Mouse (Mus musculus): Measurements from ENCODE around the gene Gpat3. TPM values are rescaled to one million over a fixed set of nuclear protein-coding genes. Genes with fewer than 3 reads are reported as not detected.

Gpat3 gene
- polyA plus RNA-seq, 1 experiment from 2014 or later = 0.69 TPM

GRCm38 (mm10) chr5:100826531-100826930 is 19.0 kb upstream of the Gpat3 start:
- no peak overlapping the region for H3K4me3 ChIP-seq (ENCODE audit: low read depth, low read length)
- no peaks in the 10 kb centered on the region for H3K36me3 ChIP-seq (ENCODE audit: control insufficient read depth, insufficient read depth, low read length)
- no peaks in the 10 kb centered on the region for H3K9me3 ChIP-seq (replicated peaks; ENCODE audit: control insufficient read depth, low read length)
- no peak for ATAC-seq
- no peak for DNase-seq (ENCODE audit: low spot score)
- 81% methylated on average over 7 of the region's 7 CpGs for WGBS
- 0 out of 2 replicates have a peak, but pooled peaks cover 3% of the 10 kb centered on the region for H3K27me3 ChIP-seq (replicated peaks; ENCODE audit: control insufficient read depth, insufficient read depth, low read length)
- H3K27ac ChIP-seq (ENCODE audit: low read depth, low read length) = no peak overlapping the region
- no peaks in the 10 kb centered on the region for H3K4me1 ChIP-seq (ENCODE audit: control insufficient read depth, insufficient read depth, low read length)
- no peak overlapping the region for H3K9ac ChIP-seq (ENCODE audit: low read length)
- H3K4me2 ChIP-seq (ENCODE audit: low read length) = no peak overlapping the region

- 86% methylated on average over 3 of the region's 3 CpGs for WGBS
Measured at GRCm38 (mm10) chr5:100828701-100829100, 16.8 kb upstream of the Gpat3 start.

GRCm38 (mm10) chr5:100832680-100833079 is 12.8 kb upstream of the Gpat3 start:
- Histone ChIP-seq H3K4me1 (ENCODE audit: control insufficient read depth, insufficient read depth, low read length) (no peaks in the 10 kb centered on the region), H3K9me3 (replicated peaks; ENCODE audit: control insufficient read depth, low read length) (no peaks in the 10 kb centered on the region), H3K36me3 (ENCODE audit: control insufficient read depth, insufficient read depth, low read length) (no peaks in the 10 kb centered on the region), H3K27ac (ENCODE audit: low read depth, low read length) (no peak overlapping the region), H3K4me2 (ENCODE audit: low read length) (no peak overlapping the region), H3K4me3 (ENCODE audit: low read depth, low read length) (no peak overlapping the region), H3K9ac (ENCODE audit: low read length) (no peak overlapping the region), H3K27me3 (replicated peaks; ENCODE audit: control insufficient read depth, insufficient read depth, low read length) (no peaks in the 10 kb centered on the region)
- DNase-seq (ENCODE audit: low spot score) (no peak), ATAC-seq (no peak)
- WGBS = 90% methylated on average over 3 of the region's 3 CpGs

More at GRCm38 (mm10) chr5:100828701-100829100, 16.8 kb upstream of the Gpat3 start:
- Histone ChIP-seq H3K27me3 (replicated peaks; ENCODE audit: control insufficient read depth, insufficient read depth, low read length) (no peaks in the 10 kb centered on the region), H3K4me2 (ENCODE audit: low read length) (no peak overlapping the region), H3K36me3 (ENCODE audit: control insufficient read depth, insufficient read depth, low read length) (no peaks in the 10 kb centered on the region), H3K9ac (ENCODE audit: low read length) (no peak overlapping the region), H3K27ac (ENCODE audit: low read depth, low read length) (no peak overlapping the region), H3K4me3 (ENCODE audit: low read depth, low read length) (no peak overlapping the region), H3K9me3 (replicated peaks; ENCODE audit: control insufficient read depth, low read length) (no peaks in the 10 kb centered on the region), H3K4me1 (ENCODE audit: control insufficient read depth, insufficient read depth, low read length) (no peaks in the 10 kb centered on the region)
- ATAC-seq = no peak
- no peak for DNase-seq (ENCODE audit: low spot score)

GRCm38 (mm10) chr5:100833841-100834240 is 11.7 kb upstream of the Gpat3 start:
- no peaks in the 10 kb centered on the region for H3K9me3 ChIP-seq (replicated peaks; ENCODE audit: control insufficient read depth, low read length)
- H3K27ac ChIP-seq (ENCODE audit: low read depth, low read length) = no peak overlapping the region
- H3K27me3 ChIP-seq (replicated peaks; ENCODE audit: control insufficient read depth, insufficient read depth, low read length) = no peaks in the 10 kb centered on the region
- no peaks in the 10 kb centered on the region for H3K4me1 ChIP-seq (ENCODE audit: control insufficient read depth, insufficient read depth, low read length)
- H3K4me3 ChIP-seq (ENCODE audit: low read depth, low read length) = no peak overlapping the region
- DNase-seq (ENCODE audit: low spot score) (no peak), ATAC-seq (no peak)
- 79% methylated on average over 2 of the region's 2 CpGs for WGBS
- H3K9ac ChIP-seq (ENCODE audit: low read length) = no peak overlapping the region
- H3K36me3 ChIP-seq (ENCODE audit: control insufficient read depth, insufficient read depth, low read length) = no peaks in the 10 kb centered on the region
- H3K4me2 ChIP-seq (ENCODE audit: low read length) = no peak overlapping the region

- Histone ChIP-seq H3K27me3 (replicated peaks; ENCODE audit: control insufficient read depth, insufficient read depth, low read length) (no peaks in the 10 kb centered on the region), H3K36me3 (ENCODE audit: control insufficient read depth, insufficient read depth, low read length) (no peaks in the 10 kb centered on the region), H3K9ac (ENCODE audit: low read length) (no peak overlapping the region), H3K9me3 (replicated peaks; ENCODE audit: control insufficient read depth, low read length) (no peaks in the 10 kb centered on the region), H3K27ac (ENCODE audit: low read depth, low read length) (no peak overlapping the region), H3K4me1 (ENCODE audit: control insufficient read depth, insufficient read depth, low read length) (no peaks in the 10 kb centered on the region), H3K4me2 (ENCODE audit: low read length) (no peak overlapping the region), H3K4me3 (ENCODE audit: low read depth, low read length) (no peak overlapping the region)
- WGBS = 71% methylated on average over 9 of the region's 9 CpGs
- no peak for DNase-seq (ENCODE audit: low spot score)
- no peak for ATAC-seq
Measured at GRCm38 (mm10) chr5:100835862-100836538, 9.5 kb upstream of the Gpat3 start.

GRCm38 (mm10) chr5:100837907-100838306 is 7.6 kb upstream of the Gpat3 start:
- no peak for ATAC-seq
- Histone ChIP-seq H3K27ac (ENCODE audit: low read depth, low read length) (no peak overlapping the region), H3K9ac (ENCODE audit: low read length) (no peak overlapping the region), H3K27me3 (replicated peaks; ENCODE audit: control insufficient read depth, insufficient read depth, low read length) (no peaks in the 10 kb centered on the region), H3K36me3 (ENCODE audit: control insufficient read depth, insufficient read depth, low read length) (no peaks in the 10 kb centered on the region), H3K4me3 (ENCODE audit: low read depth, low read length) (no peak overlapping the region), H3K4me2 (ENCODE audit: low read length) (no peak overlapping the region), H3K4me1 (ENCODE audit: control insufficient read depth, insufficient read depth, low read length) (no peaks in the 10 kb centered on the region), H3K9me3 (replicated peaks; ENCODE audit: control insufficient read depth, low read length) (peaks cover 4% of the 10 kb centered on the region; the same call in 1 of the 2 replicates)
- no peak for DNase-seq (ENCODE audit: low spot score)
- WGBS = 87% methylated on average over 7 of the region's 7 CpGs

GRCm38 (mm10) chr5:100844485-100844884 is 1.0 kb upstream of the Gpat3 start:
- 0 out of 2 replicates have a peak, but pooled peaks cover 6% of the 10 kb centered on the region for H3K4me1 ChIP-seq (ENCODE audit: control insufficient read depth, insufficient read depth, low read length)
- peaks cover 4% of the 10 kb centered on the region; the same call in 1 of the 2 replicates for H3K9me3 ChIP-seq (replicated peaks; ENCODE audit: control insufficient read depth, low read length)
- 59% methylated on average over 3 of the region's 3 CpGs for WGBS
- no peak overlapping the region for H3K27ac ChIP-seq (ENCODE audit: low read depth, low read length)
- no peaks in the 10 kb centered on the region for H3K36me3 ChIP-seq (ENCODE audit: control insufficient read depth, insufficient read depth, low read length)
- H3K27me3 ChIP-seq (replicated peaks; ENCODE audit: control insufficient read depth, insufficient read depth, low read length) = peaks cover 22% of the 10 kb centered on the region; the same call in 1 of the 2 replicates
- DNase-seq (ENCODE audit: low spot score) = no peak
- no peak overlapping the region for H3K4me3 ChIP-seq (ENCODE audit: low read depth, low read length)
- no peak for ATAC-seq
- H3K9ac ChIP-seq (ENCODE audit: low read length) = no peak overlapping the region
- no peak overlapping the region for H3K4me2 ChIP-seq (ENCODE audit: low read length)

- Histone ChIP-seq H3K27me3 (replicated peaks; ENCODE audit: control insufficient read depth, insufficient read depth, low read length) (peaks cover 22% of the 10 kb centered on the region; the same call in 1 of the 2 replicates), H3K9me3 (replicated peaks; ENCODE audit: control insufficient read depth, low read length) (peaks cover 4% of the 10 kb centered on the region; the same call in 1 of the 2 replicates), H3K4me1 (ENCODE audit: control insufficient read depth, insufficient read depth, low read length) (0 out of 2 replicates have a peak, but pooled peaks cover 6% of the 10 kb centered on the region), H3K4me3 (ENCODE audit: low read depth, low read length) (peak overlapping the region; percentile 53), H3K27ac (ENCODE audit: low read depth, low read length) (no peak overlapping the region), H3K4me2 (ENCODE audit: low read length) (peak overlapping the region; percentile 99), H3K9ac (ENCODE audit: low read length) (peak overlapping the region; percentile 59), H3K36me3 (ENCODE audit: control insufficient read depth, insufficient read depth, low read length) (no peaks in the 10 kb centered on the region)
- DNase-seq (ENCODE audit: low spot score) (peak; percentile 33), ATAC-seq (peak; percentile 72)
- WGBS = under 1% methylated on average over 52 of the region's 52 CpGs
Measured at GRCm38 (mm10) chr5:100845848-100846598, 510 bp downstream of the Gpat3 start.

GRCm38 (mm10) chr5:100846599-100846920 is 1.0 kb downstream of the Gpat3 start:
- Histone ChIP-seq H3K4me2 (ENCODE audit: low read length) (peak overlapping the region; percentile 99), H3K9ac (ENCODE audit: low read length) (peak overlapping the region; percentile 59), H3K36me3 (ENCODE audit: control insufficient read depth, insufficient read depth, low read length) (no peaks in the 10 kb centered on the region), H3K27me3 (replicated peaks; ENCODE audit: control insufficient read depth, insufficient read depth, low read length) (peaks cover 22% of the 10 kb centered on the region; the same call in 1 of the 2 replicates), H3K27ac (ENCODE audit: low read depth, low read length) (no peak overlapping the region), H3K4me1 (ENCODE audit: control insufficient read depth, insufficient read depth, low read length) (0 out of 2 replicates have a peak, but pooled peaks cover 6% of the 10 kb centered on the region), H3K4me3 (ENCODE audit: low read depth, low read length) (peak overlapping the region; percentile 53), H3K9me3 (replicated peaks; ENCODE audit: control insufficient read depth, low read length) (peaks cover 4% of the 10 kb centered on the region; the same call in 1 of the 2 replicates)
- WGBS = 1% methylated on average over 22 of the region's 22 CpGs
- DNase-seq (ENCODE audit: low spot score) (no peak), ATAC-seq (no peak)
